Mouse (Mus musculus) adrenal gland, postnatal 10 days (tissue): Measurements from ENCODE around the gene St6galnac3. TPM values are rescaled to one million over a fixed set of nuclear protein-coding genes. Genes with fewer than 3 reads are reported as not detected.
"Not testable (repeated sequence)": the region's sequence is repeated elsewhere in the genome, so short reads cannot be mapped to it uniquely, and the experiment has no call there.

ENCODE experiments used
- DNase-seq: peaks from one replicate; pipeline ENCODE4 v3.0.0; 2021; ENCODE audit warnings: mixed read lengths
- total RNA-seq, 2 experiments: library from RNA; stranded (reverse); gene quantifications; 2 replicates each; pipeline ENCODE4 v1.2.3; 2021

Gene St6galnac3
- total RNA-seq, 2 experiments from 2014 or later: 13.3 to 14.4 TPM

DNA sequence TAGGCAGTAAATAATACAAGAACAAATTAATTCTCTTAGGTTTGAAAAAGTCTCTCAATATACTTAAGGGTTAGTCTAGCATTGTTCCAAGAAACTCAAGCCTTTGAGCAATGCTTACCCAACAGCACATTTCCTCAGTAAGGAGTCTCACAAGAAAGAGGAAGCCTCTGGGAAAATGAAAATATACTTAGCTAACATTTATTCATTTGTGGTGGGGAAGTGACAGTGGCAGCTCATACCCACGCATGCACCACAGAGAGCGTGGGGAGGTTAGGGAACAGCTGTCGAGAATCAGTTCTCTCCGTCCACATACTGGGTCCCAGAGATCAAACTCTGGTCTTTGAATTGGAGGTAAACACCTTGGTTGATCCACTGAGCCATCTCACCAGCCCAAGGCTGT lies 318.8 kb downstream of the St6galnac3 start:
- DNase-seq: no peak

DNA sequence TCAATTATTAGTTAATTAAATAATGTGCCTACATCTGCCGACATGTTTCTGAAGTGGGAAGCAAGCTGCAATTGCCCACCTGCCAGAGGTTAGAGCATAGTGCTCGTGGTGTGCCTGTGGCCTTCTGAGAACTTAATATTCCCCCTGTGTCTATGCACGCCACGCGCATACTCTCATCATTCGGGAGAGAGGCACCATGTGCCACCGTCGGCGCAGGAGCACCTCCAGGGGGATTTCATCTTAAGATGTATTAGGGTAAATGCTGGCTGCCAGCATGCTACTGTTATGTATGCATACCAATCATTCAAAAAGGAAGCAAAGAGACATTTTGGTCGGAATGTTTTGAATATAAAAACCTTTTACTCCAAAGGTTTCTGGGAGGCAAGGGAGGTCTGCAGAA lies 319.3 kb downstream of the St6galnac3 start:
- no peak for DNase-seq

DNA sequence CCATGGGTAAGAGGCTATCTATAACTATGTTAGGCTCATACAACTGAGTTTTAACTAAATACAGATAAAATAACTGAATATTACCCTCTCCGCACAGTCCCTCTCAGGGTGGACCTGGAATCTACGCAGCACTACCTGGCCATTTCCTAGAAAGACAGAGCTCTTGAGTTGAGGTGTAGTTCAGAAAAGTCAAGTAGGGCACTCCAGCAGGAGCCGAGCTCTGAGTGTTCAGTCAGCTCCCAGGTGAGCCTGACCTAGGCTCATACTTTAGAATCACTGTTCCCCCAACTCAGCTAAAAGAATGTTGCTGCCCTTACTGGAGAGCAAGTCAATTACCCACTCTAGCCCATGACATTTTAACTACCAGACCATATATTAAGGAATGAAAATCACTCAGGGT lies 324.7 kb downstream of the St6galnac3 start:
- no peak for DNase-seq

DNA sequence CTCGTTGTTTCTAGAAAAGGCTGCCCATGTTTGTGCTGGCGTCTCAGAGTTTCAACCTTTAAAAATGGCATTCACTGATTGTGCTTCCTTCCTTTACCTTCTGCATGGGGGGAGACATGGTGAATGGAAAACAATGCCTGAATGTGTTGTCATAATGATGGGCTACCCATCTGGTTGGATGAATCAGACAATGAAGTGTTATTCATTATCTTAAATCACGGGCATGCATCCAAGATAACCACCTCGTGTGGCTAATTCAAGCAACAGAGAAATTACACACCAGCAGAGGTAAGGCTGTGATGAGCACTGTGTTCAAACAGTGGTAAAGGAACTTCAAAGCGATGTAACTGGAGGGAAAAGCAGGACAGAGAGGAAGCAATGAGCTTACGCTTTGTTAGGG lies 325.4 kb downstream of the St6galnac3 start:
- DNase-seq: no peak

DNA sequence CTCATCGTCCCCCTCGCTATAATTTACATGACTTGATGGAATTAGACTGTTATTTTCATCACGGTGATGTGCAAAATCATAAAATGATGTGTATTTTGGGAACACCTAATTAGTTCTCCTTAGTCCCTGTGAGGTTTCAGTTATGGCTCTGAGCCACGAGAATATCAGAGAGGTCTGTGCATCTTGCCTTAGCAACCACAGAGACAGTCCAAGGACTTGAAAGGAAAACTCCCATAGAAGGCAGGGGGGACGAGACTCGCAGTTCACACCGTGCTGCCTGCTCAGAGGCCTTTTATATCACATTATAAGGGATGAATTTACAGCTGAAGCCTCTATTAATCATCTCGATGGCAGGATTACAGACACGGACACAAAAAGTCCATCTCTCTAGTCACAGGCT lies 327.2 kb downstream of the St6galnac3 start:
- no peak for DNase-seq

DNA sequence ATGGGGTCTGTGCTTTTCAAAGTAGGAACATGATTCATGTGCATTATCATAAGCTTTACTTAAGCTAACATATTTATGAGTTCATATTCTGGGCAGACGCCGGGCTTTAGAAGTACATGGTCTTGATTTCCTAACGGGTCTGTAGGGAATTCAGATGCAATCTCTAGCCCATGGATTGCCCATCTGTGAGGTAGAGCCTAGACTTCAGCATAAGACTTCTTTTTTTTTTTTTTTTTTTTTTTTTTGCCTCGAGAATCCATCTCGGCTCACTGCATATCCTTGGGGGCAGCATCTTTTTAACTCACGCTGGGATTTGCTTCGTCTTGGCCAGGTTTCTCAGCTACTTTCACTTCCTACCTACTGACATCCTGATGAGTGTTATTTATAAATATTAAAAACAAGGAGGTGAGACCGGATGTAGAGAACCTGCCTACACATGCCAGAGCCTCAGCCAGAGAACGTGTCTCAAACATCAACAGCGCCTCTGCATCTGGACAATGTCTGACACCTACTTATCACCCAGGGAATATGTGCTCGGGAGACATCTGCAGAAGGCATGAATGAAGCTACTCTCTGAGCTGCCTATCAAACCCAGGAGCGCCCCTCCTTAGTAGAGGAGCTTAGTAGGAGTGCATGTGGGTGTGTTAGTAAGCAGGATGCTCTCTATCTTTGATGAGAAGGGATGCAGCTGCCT lies 328.5 kb downstream of the St6galnac3 start:
- DNase-seq: no peak

DNA sequence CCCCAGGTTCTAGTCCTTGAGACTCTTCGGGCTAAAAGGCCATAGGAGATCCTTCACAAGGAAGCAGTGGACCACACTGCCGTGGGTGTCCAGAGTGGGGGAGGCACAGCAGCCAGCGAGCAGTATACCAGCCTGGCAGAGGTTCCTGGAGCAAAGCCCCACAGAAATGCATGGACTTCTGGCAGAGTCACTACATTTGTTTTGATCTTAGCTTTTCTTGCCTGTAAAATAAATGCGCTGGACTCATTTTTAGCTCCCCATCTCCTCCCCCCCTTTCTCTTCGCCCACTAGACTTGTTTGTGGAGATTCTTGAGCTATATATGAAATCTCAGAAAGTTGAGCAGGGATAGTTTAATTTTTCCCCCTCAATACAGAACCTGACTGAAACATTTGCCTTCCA lies 329.6 kb downstream of the St6galnac3 start:
- DNase-seq: no peak

DNA sequence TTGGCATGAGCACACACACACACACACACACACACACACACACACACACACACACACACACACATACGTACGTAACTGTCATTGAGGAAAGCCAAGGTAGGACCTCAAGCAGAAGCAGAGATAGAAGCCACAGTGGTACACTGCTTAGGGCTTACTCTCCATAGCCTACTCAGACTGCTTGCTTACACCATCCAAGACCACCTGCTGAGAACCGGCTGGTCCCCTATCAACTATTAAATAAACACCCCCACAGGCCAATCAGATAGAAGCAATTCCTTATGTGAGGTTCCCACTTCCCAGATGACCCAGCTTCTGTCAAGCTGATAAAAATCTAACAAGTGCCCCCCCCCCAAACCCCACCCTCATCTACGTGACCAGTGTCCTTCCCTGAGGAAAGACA lies 330.2 kb downstream of the St6galnac3 start:
- no peak for DNase-seq

DNA sequence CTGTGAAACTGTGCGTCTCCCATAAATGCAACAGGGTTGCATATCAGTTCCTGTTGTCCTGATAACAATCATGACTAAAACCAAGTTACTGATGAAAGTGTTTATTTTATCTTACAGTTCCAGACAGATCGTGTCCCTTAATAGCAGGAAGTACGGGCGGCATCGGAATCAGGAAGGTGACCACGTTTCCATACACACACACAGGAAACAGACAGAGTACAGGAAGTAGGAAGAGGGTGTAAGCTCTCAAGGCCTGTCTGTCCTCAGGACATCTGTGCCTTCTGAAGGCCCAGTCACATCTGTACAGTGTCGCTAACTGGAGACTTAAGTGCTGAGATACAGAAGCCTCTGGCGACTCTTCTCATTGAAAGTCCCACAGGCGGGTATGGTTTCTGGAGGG lies 330.8 kb downstream of the St6galnac3 start:
- DNase-seq: no peak

DNA sequence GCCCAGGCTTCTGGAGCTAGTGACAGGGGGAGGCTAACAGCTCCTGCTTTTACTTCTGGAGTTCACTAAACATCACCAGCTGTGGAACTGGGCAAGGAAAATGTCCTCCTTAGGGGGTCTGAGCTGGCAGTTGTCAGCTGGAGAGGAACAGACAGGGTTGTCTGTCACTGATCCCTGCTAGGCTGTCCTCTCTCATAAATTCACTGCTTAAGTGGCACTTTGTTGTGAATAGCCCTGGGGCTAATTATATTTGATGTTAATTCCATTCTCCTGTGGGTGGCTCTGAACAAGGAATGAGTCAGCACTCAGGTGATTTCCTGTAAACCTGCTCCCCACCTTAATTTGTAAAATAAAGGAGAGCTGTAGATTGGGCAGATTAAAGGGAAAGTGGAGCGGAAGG lies 333.5 kb downstream of the St6galnac3 start:
- DNase-seq: not testable (repeated sequence)

DNA sequence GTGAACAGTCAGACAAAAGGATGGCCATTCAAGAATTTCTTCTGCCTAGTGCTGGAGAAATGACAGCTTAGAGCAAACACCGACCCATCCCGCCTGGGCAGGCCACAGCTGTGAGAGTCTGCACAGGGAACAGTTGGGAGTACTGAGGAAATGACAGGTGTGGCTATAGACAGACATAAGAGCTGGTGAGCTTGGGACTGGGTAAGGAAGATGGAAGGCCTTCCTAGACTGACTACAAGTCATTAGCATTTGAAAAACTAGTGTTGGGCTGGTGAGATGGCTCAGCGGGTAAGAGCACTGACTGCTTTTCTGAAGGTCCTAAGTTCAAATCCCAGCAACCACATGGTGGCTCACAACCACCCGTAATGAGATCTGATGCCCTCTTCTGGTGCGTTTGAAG lies 340.3 kb downstream of the St6galnac3 start:
- not testable (repeated sequence) for DNase-seq

DNA sequence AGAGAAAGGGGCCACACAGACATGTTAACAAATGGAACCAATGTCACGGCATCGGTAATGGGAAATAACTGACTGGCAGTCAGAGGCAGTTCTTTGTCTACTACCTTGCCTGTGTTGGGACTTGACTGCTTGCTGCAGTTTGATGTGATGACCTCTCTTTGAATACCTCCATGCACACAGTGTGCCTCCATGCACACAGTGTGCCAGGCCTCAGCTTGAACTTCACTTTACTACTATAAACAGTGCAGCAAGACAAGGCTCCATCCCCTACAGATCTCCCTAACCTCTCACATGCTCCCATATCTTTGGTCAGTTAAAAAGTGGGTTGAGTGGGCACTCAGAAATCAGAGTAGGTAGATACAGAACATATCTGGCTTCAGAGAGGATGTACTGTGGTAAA lies 341.3 kb downstream of the St6galnac3 start:
- no peak for DNase-seq

DNA sequence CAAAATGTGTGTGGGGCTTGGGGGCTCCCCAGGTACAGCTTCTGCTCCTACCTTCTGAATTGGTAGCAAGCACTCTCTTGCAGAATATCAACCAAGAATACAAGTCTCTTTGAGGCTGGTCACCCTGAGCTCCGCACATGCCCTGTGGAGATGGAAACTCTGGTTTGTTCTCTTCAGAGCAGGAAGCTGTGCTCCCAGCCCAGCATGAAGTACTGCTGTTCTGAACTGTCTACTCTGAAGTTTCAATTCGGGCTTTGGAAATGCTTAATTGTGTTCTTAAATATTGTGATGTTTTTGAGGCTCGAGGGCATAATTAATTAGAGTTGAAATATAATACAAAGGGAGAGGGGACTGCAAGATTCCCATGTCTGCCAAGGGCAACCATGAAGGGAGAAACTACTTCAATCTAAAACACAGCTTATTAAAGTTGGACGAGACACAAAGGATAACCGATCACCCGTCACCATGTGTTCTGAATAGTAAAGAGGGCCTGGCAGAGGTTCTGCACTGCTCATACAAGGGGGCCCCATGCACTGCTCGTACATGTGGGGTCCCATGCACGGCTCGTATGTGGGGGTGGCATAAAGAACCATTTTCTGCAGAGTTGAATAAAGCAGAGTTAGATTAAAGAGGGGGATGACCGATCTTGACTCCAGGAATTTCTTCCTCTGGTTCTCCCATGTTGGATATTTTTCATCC lies 359.8 kb downstream of the St6galnac3 start:
- DNase-seq: no peak

DNA sequence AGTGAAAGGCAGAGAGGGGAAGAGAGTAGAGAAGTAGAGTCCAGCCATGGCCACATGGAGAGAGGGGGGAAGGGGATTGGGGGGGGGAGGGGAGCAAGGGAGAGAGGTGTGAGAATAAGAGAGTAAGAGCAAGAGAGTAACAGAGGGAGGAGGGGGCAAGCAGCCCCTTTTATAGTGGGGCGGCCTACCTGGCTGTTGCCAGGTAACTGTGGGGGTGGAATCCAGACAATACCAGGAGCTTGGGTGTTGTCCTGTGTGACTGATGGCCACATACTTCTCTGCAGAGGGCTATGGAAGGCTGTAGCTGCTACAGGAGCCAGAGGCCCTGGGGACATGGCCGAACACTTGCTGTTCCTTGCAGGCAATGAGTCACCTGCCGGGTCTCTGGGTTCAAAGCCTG lies 360.6 kb downstream of the St6galnac3 start:
- no peak for DNase-seq

DNA sequence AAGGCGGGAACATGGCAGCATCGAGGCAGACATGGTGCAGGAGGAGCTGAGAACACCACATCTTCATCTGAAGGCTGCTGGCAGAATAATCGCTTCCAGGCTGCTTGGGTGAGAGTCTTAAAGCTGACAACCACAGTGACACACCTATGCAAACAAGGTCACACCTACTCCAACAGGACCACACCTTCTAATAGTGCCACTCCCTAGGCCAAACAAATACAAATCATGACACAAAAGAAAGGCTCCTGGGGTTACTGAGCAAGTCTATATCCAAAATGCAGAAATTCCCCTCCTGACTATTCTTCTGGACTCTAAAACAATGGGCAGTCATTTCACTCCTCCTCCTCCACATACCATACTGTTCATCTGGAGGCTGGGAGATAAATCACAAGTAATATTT lies 365.0 kb downstream of the St6galnac3 start:
- no peak for DNase-seq

DNA sequence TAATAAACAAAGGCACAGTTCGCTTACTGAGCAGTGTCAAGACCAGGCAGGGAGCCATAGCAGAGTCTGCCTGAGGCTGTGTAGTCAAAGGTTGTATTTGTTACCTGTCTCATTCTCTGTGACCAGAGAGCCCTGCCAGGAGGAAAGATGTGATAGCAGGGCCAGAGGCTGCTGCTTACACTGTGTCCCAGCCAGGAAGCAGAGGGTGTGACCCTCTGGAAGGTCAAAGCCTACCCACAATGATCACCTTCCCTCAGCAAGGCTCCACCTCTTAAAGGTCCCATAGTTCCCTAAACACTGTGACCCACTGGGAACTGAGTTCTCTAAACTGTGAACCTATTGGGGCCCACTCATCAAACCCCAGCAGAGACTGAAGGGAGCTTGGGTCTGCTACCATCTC lies 368.9 kb downstream of the St6galnac3 start:
- DNase-seq: no peak

DNA sequence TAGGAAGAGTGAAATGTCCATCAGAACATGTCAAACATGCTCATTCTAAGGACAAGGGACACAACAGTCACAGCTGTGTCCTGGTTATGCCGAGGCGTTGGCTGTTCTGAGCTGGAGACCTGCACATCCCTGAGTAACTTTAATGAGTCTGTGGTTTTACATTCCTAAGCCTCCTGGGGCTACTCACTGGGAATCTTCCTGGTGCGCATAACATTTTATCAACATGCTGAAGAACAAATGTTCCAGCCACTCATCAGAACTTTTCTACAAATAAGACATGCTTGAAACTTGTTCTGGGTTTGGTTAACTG lies 370.0 kb downstream of the St6galnac3 start:
- no peak for DNase-seq

DNA sequence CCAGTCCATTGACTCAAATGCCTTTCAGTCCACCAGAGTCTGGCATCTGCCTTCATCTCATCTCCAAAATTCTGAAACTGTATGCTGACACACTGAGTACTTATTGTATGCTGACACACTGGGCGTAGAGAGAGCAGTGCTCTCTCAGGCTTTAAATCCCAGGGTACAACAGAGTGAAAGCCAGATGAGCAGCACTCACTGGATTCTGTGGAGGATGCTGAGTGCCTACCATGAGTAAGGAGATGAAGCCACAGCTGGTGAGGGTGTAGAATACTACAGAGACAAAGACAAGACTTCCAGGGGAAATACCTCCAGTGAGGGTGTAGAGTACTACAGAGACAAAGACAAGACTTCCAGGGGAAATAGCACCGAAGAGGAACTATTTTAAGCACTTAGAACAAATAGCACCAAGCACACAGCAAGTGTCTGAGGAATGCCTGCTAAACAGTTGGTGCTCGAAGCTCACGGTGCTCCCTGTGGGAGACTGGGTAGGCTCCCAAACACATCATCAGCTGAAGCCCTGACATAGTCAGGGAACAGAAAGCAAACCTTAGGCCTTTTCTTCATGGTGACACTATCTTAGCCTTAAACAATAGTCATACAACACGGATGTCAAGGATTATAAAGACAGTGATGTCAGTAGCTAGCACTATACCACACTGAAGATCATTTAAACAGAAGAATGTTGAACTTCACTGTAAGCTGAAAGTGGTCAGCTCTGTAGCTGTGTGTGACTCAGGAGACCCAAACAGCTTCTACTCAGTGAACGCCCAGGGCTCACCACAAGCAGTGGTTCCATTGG lies 370.6 kb downstream of the St6galnac3 start:
- no peak for DNase-seq

DNA sequence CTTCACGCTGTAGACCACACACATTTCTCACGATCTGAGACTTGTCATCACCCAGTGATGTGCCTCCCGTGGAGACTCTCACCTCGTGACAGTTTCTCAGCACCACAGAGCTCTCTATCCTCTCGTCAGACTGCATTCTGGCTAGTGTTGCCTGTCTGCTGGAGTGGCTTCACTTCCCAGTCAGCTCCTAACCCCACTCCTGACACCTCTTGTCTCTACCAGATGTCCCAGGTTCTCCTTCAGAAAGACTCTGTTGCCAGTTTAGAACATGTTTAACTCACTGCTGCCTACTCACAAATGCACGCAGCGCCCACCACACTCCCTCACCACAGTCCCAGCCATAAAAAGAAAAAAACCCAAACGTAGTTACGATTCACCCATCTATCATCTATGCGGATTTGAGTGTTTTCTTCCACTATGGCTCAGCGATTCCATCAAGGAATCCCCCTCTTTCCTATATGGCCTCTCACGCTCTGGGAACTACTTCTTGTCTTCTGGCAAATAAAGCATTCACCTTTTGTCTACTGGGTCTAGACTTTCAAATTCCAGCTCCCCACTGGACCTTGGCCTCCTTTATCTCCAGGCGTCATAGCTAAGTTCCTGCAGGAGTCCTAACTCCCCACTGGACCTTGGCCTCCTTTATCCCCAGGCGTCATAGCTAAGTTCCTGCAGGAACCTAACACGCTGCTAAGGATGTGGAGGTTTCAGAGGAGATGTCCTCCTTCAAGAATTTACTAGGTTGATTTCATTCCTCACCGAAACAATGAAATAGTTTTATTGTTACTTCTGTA lies 371.5 kb downstream of the St6galnac3 start:
- no peak for DNase-seq

DNA sequence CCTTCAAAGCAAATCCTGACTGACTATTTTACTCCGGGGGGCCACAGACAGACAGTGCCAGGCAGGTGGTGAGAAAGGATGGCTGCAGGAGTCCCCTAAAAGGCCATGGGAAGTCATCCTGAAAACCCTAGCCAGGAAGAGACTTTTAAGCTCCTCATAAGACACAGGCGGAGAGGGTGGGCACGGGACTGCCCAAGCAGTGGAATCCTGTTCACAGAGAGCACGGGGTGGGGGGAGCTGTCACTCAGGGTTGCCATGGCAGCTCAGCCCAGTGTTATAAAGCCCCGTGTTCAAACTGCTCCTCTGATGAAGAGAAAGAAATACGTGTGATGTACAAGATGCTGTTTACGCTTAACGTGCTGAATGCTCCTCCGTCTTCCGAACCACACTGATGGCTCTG lies 375.0 kb downstream of the St6galnac3 start:
- no peak for DNase-seq

DNA sequence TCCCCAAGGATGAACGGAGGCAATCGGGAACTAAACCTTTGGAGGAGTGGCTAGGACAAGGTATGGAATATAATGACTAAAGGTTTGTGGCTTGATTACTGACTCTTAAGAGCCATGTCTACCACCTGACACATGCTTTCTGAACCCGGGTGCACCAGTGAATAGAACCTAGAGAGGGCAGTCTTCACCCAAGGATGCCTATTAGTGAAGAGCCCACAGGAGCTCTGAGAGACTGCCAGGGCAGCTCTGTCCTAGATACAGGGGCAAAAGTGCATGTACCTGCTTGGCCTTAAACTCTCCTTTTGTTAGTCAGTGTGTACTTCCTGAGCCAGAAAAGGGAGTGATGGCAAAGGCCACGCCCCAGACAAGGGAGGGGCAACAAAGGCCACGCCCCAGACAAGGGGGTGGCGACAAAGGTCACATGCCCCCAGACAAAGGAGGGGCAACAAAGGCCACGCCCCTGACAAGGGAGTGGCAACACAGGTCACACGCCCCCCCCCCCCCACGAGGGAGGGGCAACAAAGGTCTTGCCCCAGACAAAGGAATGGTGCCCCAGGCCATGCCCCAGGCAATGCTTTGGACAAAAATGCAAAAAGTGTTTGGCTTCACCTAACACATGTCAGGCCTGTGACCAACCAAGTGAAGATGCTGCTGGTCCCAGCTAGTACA lies 376.0 kb downstream of the St6galnac3 start:
- no peak for DNase-seq

DNA sequence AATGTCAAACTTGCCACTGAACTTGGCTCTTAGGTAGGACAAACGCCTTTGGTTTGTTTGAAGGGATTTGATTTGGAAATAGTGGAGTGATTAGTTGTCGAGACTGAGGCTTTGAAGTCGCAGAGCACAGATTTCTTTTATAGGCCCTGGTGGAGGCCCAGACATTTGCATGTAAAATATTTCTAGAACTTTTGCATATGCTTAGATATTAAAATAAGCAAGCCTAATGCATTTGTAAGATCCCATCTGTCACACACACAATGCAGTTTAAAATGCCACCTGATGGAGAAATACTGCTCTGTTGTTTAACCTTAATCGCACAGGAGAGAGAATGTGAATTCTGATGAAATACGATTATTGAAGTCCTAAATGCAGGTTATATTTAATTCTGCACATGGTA lies 380.0 kb downstream of the St6galnac3 start:
- DNase-seq: no peak
